Mouse (Mus musculus) CD8-positive naive resting alpha-beta T cell, adult 2 months (primary cell): ENCODE measurements around the gene Rc3h2.

ENCODE experiments used
- DNase-seq, 2 experiments: peaks; one replicate each; pipeline ENCODE4 v3.0.0; 2022; ENCODE audit warnings: low read depth in 2 of 2, low spot score in 2 of 2

The Rc3h2 gene

GRCm38 (mm10) chr2:37422306-37423304 is at the start of gene Rc3h2:
Gene Rc3h2, minus strand, starts transcription at chr2:37422903.
- peak; percentile 92 to 95 for DNase-seq

GRCm38 (mm10) chr2:37466266-37466665 is 43.6 kb upstream of the Rc3h2 start:
- DNase-seq, result no peak

DNA sequence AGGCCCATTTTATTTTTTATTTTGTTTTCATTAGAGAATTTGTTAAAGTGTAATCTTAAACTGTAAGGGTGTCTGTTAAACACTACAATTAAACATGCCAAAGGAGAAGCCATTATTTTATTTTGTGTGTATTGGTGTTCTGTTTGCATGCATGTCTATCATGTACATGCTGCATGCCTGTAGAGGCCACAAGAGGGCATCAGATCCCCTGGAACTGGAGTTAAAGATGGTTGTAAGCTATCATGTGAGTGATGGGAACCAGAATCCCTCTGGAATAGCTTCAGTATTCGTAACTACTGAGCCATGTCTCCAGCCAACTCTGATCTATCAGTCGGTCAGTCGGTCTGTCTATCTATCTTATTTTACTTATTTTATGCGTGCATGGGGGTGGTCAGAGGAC is 38.0 kb upstream of the Rc3h2 start:
- DNase-seq, result no peak

- DNase-seq, result no peak
Observed at GRCm38 (mm10) chr2:37452376-37452760, 29.7 kb upstream of the Rc3h2 start.

GRCm38 (mm10) chr2:37451667-37452375 is 29.1 kb upstream of the Rc3h2 start:
- DNase-seq, result peak; percentile 88 to 92

- DNase-seq, result peak; percentile 81 to 83
Observed at GRCm38 (mm10) chr2:37442611-37443591, 20.2 kb upstream of the Rc3h2 start, which contains the start of the genes Zbtb26, Zbtb6 and Rabgap1. Gene Zbtb26, minus strand, starts transcription at chr2:37443135. Gene Zbtb6, minus strand, starts transcription at chr2:37443171. Gene Rabgap1, plus strand, starts transcription at chr2:37443279.

- DNase-seq, result no peak
Observed at GRCm38 (mm10) chr2:37431609-37432008, 8.9 kb upstream of the Rc3h2 start.

GRCm38 (mm10) chr2:37430593-37431464 is 8.1 kb upstream of the Rc3h2 start:
- DNase-seq, result peak; percentile 73 to 77

GRCm38 (mm10) chr2:37423671-37424070 is 968 bp upstream of the Rc3h2 start:
- no peak for DNase-seq

DNA sequence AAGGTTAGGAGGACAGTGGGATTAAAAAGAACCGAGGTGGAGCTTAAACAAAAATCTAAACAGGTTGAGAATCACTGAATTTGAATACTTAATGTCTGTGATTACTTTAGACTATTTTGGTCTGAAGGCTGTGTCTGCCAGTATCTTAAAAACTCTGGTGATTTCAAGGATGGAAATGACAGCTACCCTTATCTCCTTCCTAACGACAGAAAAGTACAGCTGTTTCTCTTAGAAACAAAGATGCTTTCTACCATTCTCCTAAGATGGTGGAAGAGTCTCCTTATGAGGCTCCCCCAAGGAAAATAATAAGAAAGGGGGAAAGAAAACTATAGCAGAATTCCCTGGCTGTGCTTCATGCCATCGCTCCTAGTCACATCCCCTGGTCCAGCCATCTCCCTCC is 800 bp downstream of the Rc3h2 start:
- DNase-seq, result no peak

GRCm38 (mm10) chr2:37395539-37395938 is 27.2 kb downstream of the Rc3h2 start:
- DNase-seq, result no peak

- DNase-seq, result no peak
Observed at GRCm38 (mm10) chr2:37382921-37383320, 39.8 kb downstream of the Rc3h2 start.

DNA sequence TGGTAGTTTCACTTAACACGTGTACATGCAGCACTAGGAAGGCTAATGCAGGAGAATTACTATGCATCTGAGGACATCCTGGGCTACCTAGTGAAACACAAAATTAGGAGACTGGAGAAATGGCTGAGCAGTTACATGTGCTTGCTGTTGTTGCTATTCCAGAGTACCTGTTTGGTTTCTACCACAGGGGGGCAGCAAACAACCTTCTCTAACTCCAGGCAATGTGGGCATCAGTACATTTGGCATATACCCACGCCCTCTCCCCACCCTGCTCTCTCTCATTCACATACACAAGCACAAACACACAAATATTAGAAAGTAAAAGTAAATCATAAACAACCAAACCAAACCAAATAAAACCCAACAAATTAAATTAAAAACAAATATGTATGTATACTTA is 42.5 kb downstream of the Rc3h2 start:
- peak; percentile 37 to 64 for DNase-seq

GRCm38 (mm10) chr2:37376018-37376417 is 46.7 kb downstream of the Rc3h2 start:
- no peak for DNase-seq

DNA sequence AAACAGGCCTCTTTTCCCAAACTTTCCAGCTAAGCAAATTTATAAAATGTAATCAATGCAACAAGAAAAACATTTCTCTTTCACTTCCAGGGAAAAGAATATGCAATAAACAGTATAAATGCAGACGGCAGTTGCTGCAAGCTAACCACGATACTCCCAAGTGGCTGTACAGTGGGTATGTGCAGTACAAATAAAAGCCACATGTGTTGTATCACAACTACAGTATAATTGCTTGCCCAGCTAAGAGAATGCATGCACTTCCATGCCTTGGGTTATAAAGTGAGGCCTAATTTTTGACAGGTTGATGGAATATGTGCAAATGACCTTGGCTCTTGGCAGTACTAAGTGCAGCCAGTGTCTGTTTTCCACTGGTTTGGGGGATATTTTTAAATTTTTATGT is 52.1 kb downstream of the Rc3h2 start:
- no peak for DNase-seq

- no peak for DNase-seq
Observed at GRCm38 (mm10) chr2:37359908-37360307, 62.8 kb downstream of the Rc3h2 start.

- DNase-seq, result peak; percentile 83 to 89
Observed at GRCm38 (mm10) chr2:37358633-37359540, 63.8 kb downstream of the Rc3h2 start, which contains the start of gene Pdcl. Gene Pdcl, minus strand, starts transcription at chr2:37359332.

DNA sequence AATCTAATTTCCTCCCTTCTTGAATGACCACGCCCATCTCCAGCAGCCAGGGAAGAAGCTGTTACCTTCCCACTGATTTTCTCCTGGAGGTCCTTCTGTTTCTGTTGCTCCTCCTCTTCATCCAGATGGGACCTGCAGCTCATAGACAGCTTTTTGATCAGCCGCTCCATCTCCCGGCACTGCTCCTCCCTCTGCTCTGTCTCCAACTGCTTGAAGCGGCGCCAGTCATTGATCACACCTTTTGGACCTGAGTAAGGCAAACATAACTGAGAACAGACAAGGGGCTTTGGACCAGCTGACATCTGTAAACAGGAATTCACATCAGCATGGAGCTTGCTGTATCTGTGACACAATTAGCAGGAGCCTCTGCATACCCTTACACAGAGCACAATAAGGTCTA is 67.1 kb downstream of the Rc3h2 start:
- no peak for DNase-seq

- no peak for DNase-seq
Observed at GRCm38 (mm10) chr2:37351671-37352070, 71.0 kb downstream of the Rc3h2 start.
